Mouse (Mus musculus): Measurements from ENCODE around the gene Amigo2.

The Amigo2 gene

DNA sequence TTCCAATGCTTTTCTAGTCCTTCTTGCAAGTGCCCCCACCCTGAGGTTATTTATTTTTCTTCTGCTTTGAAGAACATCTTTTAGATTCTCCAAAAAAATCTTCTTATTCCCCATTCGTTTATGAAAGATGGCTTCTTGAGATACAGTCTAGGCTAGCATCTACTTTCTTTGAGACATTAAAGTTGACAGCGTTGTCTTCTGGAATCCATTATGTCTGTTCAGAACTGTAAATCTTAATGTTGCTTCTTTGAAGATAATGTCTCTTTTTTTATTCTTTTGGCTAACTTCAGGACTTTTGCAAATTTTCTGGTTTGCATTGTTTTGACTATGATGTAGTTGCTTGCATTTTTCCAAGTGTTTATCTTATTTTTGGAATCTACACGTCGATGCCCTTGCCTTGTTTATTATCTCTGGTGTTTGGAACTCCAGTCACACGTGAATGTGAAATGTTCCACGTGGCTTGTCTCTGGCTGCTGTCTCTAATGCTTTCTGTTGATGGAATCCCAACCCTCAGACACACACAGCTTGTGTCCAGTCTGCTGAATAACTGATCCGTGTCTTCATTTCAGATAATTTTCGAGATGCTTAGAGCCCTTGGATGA is 20.1 kb upstream of the Amigo2 start:
- no peak for DNase-seq

GRCm38 (mm10) chr15:97266236-97266845 is 19.3 kb upstream of the Amigo2 start:
- DNase-seq = no peak

GRCm38 (mm10) chr15:97262251-97262650 is 15.2 kb upstream of the Amigo2 start:
- DNase-seq = no peak

DNA sequence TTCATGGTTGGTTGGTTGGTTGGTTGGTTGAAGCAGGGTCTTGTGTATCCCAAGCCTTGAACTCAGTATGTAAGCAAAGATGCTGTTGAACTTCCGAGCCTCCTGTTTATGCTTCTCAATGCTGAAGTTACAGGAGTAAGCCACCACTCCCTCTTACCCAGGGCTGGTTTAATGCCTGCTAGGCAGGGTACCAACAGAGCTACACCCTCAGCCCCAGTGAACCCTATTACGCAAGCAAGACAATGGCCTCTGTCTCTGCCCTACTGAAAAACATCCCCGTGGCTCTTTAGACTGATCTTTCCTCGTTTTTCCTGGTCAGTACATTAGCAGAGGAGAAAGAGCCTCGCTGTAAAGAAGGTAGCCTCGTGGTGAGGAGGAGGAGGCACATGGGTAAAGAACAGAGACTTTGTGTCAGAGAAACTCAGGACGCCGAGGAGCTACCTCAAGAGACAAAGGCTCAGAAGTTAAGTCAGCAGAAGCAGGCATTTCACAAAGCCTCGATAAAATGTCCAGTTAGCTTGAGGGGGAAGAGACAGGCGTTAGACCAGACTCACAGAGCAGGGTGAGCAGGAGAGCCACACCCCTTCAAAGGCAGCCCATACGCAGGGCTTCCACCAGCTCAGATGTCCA is 13.0 kb upstream of the Amigo2 start:
- DNase-seq = no peak

GRCm38 (mm10) chr15:97259300-97259699 is 12.2 kb upstream of the Amigo2 start:
- DNase-seq = no peak

DNA sequence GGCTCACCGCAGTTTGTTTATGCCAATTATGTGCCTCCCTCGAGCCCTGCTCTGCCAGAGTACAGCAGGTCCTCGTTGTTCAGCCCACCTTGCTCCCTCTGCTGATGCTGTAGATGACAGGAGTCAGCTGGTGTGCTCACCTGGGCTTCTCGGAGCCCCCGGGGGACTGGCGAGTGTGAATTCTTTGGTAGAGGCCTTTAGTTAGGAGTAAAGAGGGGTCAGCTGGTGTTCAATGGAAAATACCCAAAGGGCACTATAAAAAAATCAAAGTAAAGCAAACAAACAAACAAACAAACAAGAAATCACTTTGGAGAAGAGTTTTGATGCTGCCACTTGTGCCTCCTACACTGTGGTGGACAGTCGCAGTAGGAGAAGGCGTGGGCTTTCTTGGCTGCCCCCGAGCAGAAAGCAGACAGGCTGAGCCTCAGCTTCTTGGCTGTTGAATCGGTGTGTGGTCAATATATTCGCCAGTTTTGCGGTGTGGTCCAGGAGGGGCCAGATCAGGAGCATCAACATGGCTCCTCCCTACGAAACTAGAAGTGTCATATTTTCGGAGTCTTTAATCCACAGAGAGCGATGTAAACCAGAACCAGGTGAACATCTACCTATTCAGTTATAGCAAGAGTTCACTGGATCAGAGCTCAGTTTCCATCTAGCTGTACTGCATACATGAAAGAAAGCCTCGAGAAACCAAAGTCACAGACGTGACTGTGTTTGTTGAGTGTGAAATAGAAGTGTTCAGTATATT is 11.6 kb upstream of the Amigo2 start:
- no peak for DNase-seq

DNA sequence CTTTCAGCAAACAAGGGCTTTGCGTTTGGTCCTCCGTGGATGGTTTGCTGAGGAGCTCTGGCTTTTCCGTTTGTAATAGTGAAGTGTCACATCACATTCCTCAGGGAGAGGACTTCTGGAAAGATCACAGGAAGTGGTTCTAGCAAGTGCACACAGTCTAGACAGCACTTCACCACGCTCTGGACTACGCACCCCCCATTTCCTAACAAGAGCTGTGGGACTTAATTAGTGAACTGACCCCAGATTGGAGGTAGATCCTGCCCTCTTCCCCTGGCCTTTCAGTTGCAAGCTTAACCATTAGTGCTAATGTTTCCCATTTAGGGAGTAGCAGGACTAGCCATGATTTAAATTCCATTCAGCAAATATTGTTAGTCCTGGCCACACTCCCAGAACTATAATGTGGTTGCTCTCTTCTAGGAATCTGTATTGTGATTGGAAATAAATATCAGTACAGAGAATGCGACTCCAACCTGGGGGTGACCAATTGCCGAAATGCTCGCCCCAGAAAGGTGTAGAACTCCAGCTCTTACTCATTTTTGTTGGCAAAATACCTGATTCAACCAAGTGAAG is 10.2 kb upstream of the Amigo2 start:
- peak; percentile 30 to 60 for DNase-seq

GRCm38 (mm10) chr15:97256411-97256810 is 9.3 kb upstream of the Amigo2 start:
- no peak for DNase-seq

GRCm38 (mm10) chr15:97255800-97256199 is 8.7 kb upstream of the Amigo2 start:
- DNase-seq = no peak

DNA sequence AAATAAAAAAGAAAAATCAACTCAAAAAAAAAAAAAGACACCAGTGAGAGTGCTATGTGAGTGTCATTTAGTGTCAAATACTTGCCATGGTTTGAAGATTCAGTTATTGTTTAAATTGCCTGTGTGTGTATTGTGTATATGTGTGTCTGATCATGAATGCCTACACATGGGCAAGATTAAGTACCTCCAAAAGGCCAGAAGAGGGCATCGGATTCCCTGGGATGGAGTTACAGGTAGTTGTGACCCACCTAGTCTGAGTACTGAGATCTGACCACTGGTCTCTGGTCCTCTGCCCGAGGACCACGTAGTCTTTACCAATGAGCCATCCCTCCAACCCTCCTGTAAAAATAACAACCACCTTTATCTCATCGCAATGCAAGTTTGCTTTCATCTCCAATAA is 7.3 kb upstream of the Amigo2 start:
- DNase-seq = no peak

- no peak for DNase-seq
Observed at GRCm38 (mm10) chr15:97252493-97253034, 5.5 kb upstream of the Amigo2 start.

GRCm38 (mm10) chr15:97249322-97249721 is 2.2 kb upstream of the Amigo2 start:
- no peak for DNase-seq

GRCm38 (mm10) chr15:97248296-97248695 is 1.2 kb upstream of the Amigo2 start:
- peak in 1 of 2 experiments; percentile 48 for DNase-seq

DNA sequence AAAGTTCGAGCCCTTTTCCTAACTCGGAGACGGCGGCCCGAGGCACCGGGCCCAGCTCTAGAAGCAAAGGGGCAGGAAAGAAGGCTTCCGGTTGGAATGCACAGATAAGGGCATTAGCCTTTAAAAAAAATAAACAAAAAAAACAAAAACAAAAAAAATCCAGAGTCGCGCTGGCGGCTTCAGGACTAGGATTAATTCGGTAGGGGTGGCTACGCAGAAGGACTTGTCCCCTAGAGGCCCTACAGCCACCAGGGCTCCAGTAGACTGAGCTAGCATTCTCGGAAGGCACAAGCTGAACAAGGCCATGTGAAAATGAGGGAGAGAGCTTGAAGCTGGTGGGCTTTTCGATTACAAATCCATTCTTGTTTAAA is 689 bp upstream of the Amigo2 start:
- DNase-seq = peak; percentile 58 to 71

DNA sequence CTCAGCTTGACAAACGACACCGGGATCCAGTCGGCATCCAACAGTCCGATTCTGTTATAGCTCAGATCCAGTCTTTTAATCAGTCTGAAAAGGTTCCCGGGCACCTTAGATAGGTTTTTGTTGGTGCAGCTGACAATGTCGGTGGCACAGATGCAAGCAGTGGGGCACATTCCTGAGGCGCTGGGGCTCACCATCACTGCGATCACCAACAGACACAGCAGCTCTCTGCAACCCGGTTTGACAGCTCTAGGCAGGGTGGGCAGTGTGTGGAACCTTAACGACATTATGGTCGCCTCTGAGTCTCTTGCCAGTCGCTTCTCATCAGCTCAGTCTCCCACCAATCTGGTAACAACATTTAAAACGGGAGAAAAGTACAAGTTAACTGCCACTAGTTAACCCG is 831 bp downstream of the Amigo2 start:
- peak in 1 of 2 experiments; percentile 28 for DNase-seq

DNA sequence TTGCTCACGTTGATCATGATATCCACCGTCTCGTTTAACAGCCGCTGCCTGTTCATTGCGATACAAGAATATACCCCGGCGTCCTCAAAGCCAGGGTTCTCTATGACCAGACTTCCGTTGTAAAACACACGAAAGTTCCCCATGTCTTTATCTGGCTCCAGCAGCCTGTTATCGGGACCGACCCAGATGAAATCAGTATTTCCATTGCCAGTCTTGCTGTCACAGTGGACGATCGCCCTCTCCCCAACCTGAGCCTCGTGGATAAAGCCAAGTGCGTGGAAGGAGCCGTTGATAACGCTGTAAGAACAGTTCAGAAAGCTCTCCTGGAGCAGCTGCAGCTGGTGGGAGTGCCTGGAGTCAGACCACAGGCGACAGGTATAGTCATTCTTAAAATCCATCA is 1.7 kb downstream of the Amigo2 start:
- DNase-seq = no peak

DNA sequence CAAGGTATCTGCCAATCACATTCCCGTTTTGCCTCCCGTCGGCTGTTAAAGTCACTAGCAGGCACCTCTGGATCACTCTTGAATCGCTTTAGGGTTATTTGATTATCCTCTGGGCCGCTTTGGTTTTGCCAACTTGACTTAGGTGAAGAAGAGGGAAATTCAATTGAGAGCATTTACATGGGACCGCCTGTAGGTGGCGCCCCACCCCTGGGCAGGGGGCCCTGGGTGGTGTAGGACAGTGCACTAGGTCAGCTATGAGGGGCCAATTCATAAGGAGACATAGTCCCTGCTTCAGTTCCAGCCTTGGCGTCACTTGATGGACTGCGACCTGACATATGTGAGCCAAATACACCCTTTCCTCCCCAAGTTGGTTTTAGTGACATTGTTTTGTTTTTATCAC is 10.1 kb downstream of the Amigo2 start:
- DNase-seq = peak; percentile 42 to 47

DNA sequence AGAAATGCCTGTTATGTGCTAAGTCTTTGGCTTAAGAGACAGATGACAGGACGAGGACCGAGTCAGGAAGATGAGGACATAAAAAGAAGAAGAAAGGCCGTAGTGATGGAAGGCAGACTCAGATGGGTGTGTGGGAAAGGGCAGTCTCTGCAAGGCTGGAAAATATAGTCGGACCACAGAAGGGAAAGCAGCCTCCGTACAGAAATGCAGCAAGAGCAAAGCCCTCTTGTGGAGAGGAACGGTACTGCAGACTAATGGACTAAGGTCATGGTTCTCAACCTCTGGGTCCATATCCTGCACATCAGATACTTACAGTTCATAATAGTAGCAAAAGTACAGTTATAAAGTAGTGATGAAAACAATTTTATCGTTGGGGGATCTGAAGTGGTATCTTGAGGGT is 11.9 kb downstream of the Amigo2 start:
- DNase-seq = peak; percentile 64 to 76

- DNase-seq = no peak
Observed at GRCm38 (mm10) chr15:97234076-97234475, 13.0 kb downstream of the Amigo2 start.

DNA sequence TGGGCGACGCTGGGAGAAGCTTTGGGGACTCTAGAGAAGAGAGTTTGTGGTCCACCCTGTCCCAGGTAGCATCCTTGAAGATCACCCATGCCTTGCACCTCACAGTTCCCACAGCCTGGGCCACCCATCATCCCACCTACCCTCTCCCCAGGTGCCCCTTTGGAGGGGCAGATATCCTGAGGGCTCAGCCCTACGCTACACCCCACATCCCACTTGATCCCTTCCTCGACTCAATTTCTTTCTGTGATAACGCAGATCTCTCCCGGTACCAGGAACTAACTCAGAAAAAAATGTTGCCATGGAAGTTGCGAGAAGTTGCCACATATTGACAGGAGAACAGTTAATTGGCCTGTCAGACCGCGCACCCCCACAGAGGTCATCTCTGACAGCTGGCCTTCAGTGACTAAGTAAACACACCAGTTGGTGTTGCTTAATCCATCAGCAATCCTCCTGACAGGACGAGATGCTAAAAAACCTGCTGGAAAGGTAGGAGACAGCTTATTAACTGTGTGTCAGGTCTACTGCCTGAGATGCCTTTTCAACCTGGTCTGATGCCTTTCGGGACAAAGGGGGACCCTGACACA is 17.5 kb downstream of the Amigo2 start:
- no peak for DNase-seq

DNA sequence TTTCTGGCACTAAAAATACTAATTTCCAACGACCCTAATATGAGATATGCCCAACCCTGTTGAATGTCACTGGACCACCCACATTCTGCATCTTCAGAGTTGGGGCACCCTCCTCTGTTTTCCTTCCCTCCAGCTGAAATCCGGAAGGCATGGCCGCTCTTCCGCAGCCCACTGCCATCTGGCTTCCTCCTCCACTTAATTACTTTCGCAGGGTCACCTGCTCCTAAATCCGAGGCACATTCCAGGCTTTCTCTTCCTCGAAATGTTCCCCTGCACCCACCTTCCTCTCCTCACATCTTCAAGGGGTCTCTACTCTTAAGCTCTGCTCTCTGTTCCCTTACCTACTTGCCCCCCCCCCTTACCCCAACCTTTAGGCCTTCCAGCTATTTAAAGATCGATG is 23.1 kb downstream of the Amigo2 start:
- no peak for DNase-seq

- DNase-seq = no peak
Observed at GRCm38 (mm10) chr15:97223431-97223830, 23.7 kb downstream of the Amigo2 start.

DNA sequence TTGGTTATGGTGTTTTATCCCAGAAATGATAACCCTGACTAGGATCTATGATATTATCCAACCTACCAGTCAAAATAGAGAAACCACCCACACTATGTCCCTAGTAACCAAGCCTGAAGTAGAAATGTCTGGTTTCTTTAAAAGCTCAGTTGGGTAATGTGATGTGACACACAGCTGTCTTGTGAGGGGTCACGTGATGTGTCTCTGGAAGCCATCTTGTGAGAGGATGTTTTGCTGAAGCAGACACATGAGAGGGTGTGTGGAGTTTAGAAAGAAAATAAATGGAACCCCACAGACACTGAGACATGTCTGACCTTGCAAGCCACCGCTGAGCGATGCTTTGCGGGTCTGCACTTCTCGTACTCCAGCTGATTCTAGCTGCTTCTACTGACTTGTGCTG is 30.2 kb downstream of the Amigo2 start:
- DNase-seq = no peak

Data from kidney, postnatal 4 days (tissue).